Mouse (Mus musculus): Measurements from ENCODE around the gene Ccdc150. TPM values are rescaled to one million over a fixed set of nuclear protein-coding genes. Genes with fewer than 3 reads are reported as not detected.

Gene Ccdc150
- not detected for polyA plus RNA-seq (2014; fragmentation: Illumina TruSeq; extraction: RNeasy Lipid Tissue Mini Kit (QIAGEN cat#74804); ENCODE audit: low read depth, low replicate concordance)

GRCm38 (mm10) chr1:54250158-54250866 lies at the start of gene Ccdc150:
Gene Ccdc150, plus strand, starts transcription at chr1:54250683.

Other genes starting within 250 kb of the Ccdc150 start
- gene Hecw2, start 55.5 kb upstream of the Ccdc150 start, polyA plus RNA-seq (2014; fragmentation: Illumina TruSeq; extraction: RNeasy Lipid Tissue Mini Kit (QIAGEN cat#74804); ENCODE audit: low read depth, low replicate concordance), result 15.0 TPM
- 47.4 TPM for gene Gtf3c3, start 188.3 kb downstream of the Ccdc150 start, polyA plus RNA-seq (2014; fragmentation: Illumina TruSeq; extraction: RNeasy Lipid Tissue Mini Kit (QIAGEN cat#74804); ENCODE audit: low read depth, low replicate concordance)